In genomic region chr10:117494171-117494701, GRCm38 (mm10) we compare ENCODE assay signal across 9 mouse cellular contexts.
A peak's percentile ranks its signal among the peaks of the same experiment; 100 is the strongest.
DNase-seq lines count a peak whose midpoint lies in the region; ATAC-seq lines count a peak whose summit lies in the region.
"Had no signal": no experiment of that assay in that cellular context is flagged by ENCODE, and none has a peak within 500 bp of the region (broad histone marks: within the 10 kb centered on the region; RNA-seq: fewer than 3 reads in every experiment).

No protein-coding gene starts in this region.

- H3K9ac ChIP-seq in hindbrain, embryonic 13.5 days: peak overlapping the region; percentile 56; the same call in 1 of the 2 replicates
- H3K9ac ChIP-seq in liver, embryonic 11.5 days (ENCODE audit: low read depth, low read length): peak overlapping the region; percentile 55

- H3K9me3 ChIP-seq in hindbrain, embryonic 13.5 days: no peaks in the 10 kb centered on the region
- no peaks in the 10 kb centered on the region for H3K9me3 ChIP-seq in liver, embryonic 11.5 days (ENCODE audit: control insufficient read depth, low read length)
- H3K9me3 ChIP-seq: G1E had no signal

- DNase-seq in heart, adult 11 months: peak; percentile 82
- DNase-seq in heart, adult 8-10 months (ENCODE audit: low spot score): no peak
- DNase-seq in embryo, embryonic 10.5 days (ENCODE audit: low spot score): peak; percentile 55
- DNase-seq in liver, embryonic 11.5 days (ENCODE audit: low spot score): peak; percentile 42
- DNase-seq in neural tube, embryonic 10.5 days (ENCODE audit: extremely low spot score, low spot score): peak; percentile 28
- DNase-seq in cerebellum, adult 11 months: no peak
- no peak for DNase-seq in right cerebral cortex, adult 2 months (ENCODE audit: low spot score in 2 of 2)

- H3K4me3 ChIP-seq in hindbrain, embryonic 13.5 days: peak overlapping the region; percentile 26
- peak overlapping the region; percentile 40 for H3K4me3 ChIP-seq in liver, embryonic 11.5 days (ENCODE audit: low read depth, low read length)

- no peaks in the 10 kb centered on the region for H3K27me3 ChIP-seq in hindbrain, embryonic 13.5 days
- H3K27me3 ChIP-seq in liver, embryonic 11.5 days (replicated peaks; ENCODE audit: control insufficient read depth, insufficient read depth, low read length): no peaks in the 10 kb centered on the region

- WGBS in hindbrain, embryonic 13.5 days: 56% methylated on average over 18 of the region's 18 CpGs
- 12% methylated on average over 18 of the region's 18 CpGs for WGBS in liver, embryonic 11.5 days

- no peak overlapping the region for H3K27ac ChIP-seq in hindbrain, embryonic 13.5 days
- peak overlapping the region; percentile 30 for H3K27ac ChIP-seq in liver, embryonic 11.5 days (ENCODE audit: low read depth, low read length)

- no peaks in the 10 kb centered on the region for H3K4me1 ChIP-seq in hindbrain, embryonic 13.5 days (replicated peaks)
- H3K4me1 ChIP-seq in liver, embryonic 11.5 days (replicated peaks; ENCODE audit: control insufficient read depth, insufficient read depth, low read length): peaks cover 6% of the 10 kb centered on the region; the same call in 1 of the 2 replicates

- no peaks in the 10 kb centered on the region for H3K36me3 ChIP-seq in hindbrain, embryonic 13.5 days
- H3K36me3 ChIP-seq in liver, embryonic 11.5 days (ENCODE audit: control insufficient read depth, insufficient read depth, low read length): no peaks in the 10 kb centered on the region
- H3K36me3 ChIP-seq: G1E had no signal

- peak overlapping the region; percentile 44 for H3K4me2 ChIP-seq in hindbrain, embryonic 13.5 days
- H3K4me2 ChIP-seq in liver, embryonic 11.5 days: peak overlapping the region; percentile 71

- no peak for ATAC-seq in hindbrain, embryonic 13.5 days (ENCODE audit: low FRiP score)
- ATAC-seq in liver, embryonic 11.5 days (replicated peaks; ENCODE audit: low FRiP score): peak; percentile 61; the same call in 1 of the 2 replicates

Comparison
In these comparisons a context has a peak if more than half of its experiments do, and no peak if none do; other contexts are left out.
1. DNase-seq: peak in heart, adult 11 months (single experiment), embryo, embryonic 10.5 days (single experiment), liver, embryonic 11.5 days (single experiment) and neural tube, embryonic 10.5 days (single experiment); none in heart, adult 8-10 months (single experiment), cerebellum, adult 11 months (single experiment) and right cerebral cortex, adult 2 months (0 of 2).